Mouse (Mus musculus): Measurements from ENCODE around the gene A26c2. TPM values are rescaled to one million over a fixed set of nuclear protein-coding genes. Genes with fewer than 3 reads are reported as not detected.

Gene A26c2
- polyA plus RNA-seq (2012; rRNA removed), result 2.1 and 3.6 TPM in 2 replicates

DNA sequence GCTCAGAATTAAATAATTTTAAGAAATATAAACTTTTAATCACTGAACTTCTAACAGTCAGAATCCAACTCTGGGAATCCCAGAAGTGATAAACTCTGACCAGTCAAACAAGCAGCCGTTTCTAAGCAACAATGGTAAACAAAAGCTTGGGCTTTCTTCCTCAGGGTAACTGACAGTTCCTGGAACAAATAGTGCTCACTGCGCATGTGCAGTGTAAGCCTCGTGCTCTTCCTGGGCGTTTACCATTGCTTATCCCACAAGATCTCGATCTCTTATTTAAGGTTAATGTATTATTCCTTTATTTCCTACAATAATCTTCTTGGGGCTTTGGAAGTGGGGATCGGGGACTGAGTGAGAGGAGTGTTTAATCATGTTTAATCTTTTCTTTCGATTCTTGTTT lies at the start of gene A26c2:
Gene A26c2, minus strand, starts transcription at position 101 of the 400 bp plus-strand sequence.
- Histone ChIP-seq H3K27ac (ENCODE audit: control insufficient read depth, insufficient read depth, low read depth, low read length) (peak within 1 kb of the TSS; percentile 72), H3K27me3 (ENCODE audit: control insufficient read depth, insufficient read depth, low read length) (no peaks in the 10 kb centered on the region), H3K36me3 (ENCODE audit: control insufficient read depth, insufficient read depth, low read length) (no peaks in the 10 kb centered on the region), H3K4me1 (ENCODE audit: control insufficient read depth, insufficient read depth, low read length) (no peaks in the 10 kb centered on the region), H3K4me3 (ENCODE audit: control insufficient read depth, low read depth, low read length) (peak within 1 kb of the TSS; percentile 83)
- TF ChIP-seq CTCF (IDR thresholded peaks at IDR 0.05; ENCODE audit: control insufficient read depth, insufficient read depth, insufficient replicate concordance, low read depth, low read length) (no peak), POLR2A (IDR thresholded peaks at IDR 0.05; ENCODE audit: control insufficient read depth, low read depth, low read length) (no peak)

DNA sequence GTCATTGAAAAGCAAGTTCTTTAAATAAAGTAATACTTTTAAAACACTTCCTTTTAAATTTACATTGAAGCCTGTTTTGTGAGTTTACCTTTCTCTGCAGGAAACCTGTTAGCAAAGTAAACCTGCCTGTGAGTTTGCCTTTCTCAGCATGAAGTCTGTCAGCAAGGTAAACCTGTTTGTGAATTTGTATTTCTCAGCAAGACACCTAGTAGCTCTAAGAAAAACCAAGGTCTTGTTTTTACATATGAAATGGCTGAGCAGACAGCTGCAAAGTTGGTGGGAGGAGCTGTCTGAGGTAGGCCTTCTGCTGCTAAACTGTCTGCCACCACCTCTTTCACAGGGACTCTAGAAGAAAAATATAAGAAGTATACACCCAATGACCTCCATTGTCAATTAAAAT lies 28.0 kb upstream of the A26c2 start:
- H3K4me1 ChIP-seq (ENCODE audit: control insufficient read depth, insufficient read depth, low read length), result no peaks in the 10 kb centered on the region

More for the DNA sequence above, 28.0 kb upstream of the A26c2 start:
- Histone ChIP-seq H3K27me3 (ENCODE audit: control insufficient read depth, insufficient read depth, low read length) (no peaks in the 10 kb centered on the region), H3K36me3 (ENCODE audit: control insufficient read depth, insufficient read depth, low read length) (no peaks in the 10 kb centered on the region), H3K27ac (ENCODE audit: control insufficient read depth, insufficient read depth, low read depth, low read length) (no peak overlapping the region), H3K4me3 (ENCODE audit: control insufficient read depth, low read depth, low read length) (no peak overlapping the region)
- TF ChIP-seq POLR2A (IDR thresholded peaks at IDR 0.05; ENCODE audit: control insufficient read depth, low read depth, low read length), result no peak
- no peak for TF ChIP-seq CTCF (IDR thresholded peaks at IDR 0.05; ENCODE audit: control insufficient read depth, insufficient read depth, insufficient replicate concordance, low read depth, low read length)

Measured in testis, adult 2 months (tissue).